Mouse (Mus musculus) forebrain, embryonic 12.5 days (tissue): ENCODE results near the gene Asic1. TPM values are rescaled to one million over a fixed set of nuclear protein-coding genes. Genes with fewer than 3 reads are reported as not detected.

Source experiments
- ATAC-seq: fragments of 200-750 bp; cut with Nextera tagmentation; 2 replicates; pipeline ENCODE4 v1.8.0; 2017; ENCODE audit warnings: moderate TSS enrichment; ENCODE audit not compliant: low FRiP score
- H3K27ac ChIP-seq: fragments of 300-500 bp; sonication (generic); 2 replicates; pipeline ENCODE4 v1.5.1; 2016; ENCODE audit warnings: mild to moderate bottlenecking
- H3K27me3 ChIP-seq: fragments of 300-500 bp; sonication (generic); 2 replicates; pipeline ENCODE4 v1.6.1; 2016; ENCODE audit warnings: mild to moderate bottlenecking
- H3K36me3 ChIP-seq: fragments of 300-500 bp; sonication (generic); replicated peaks from 2 replicates; pipeline ENCODE4 v1.6.1; 2016; ENCODE audit warnings: mild to moderate bottlenecking
- H3K4me1 ChIP-seq: fragments of 300-500 bp; sonication (generic); 2 replicates; pipeline ENCODE4 v1.6.1; 2016
- H3K4me2 ChIP-seq: fragments of 300-500 bp; sonication (generic); 2 replicates; pipeline ENCODE4 v1.6.1; 2016; ENCODE audit warnings: mild to moderate bottlenecking, moderate library complexity
- H3K4me3 ChIP-seq: fragments of 300-500 bp; sonication (generic); replicated peaks from 2 replicates; pipeline ENCODE4 v1.5.1; 2016; ENCODE audit warnings: mild to moderate bottlenecking
- H3K9ac ChIP-seq: fragments of 300-500 bp; sonication (generic); 2 replicates; pipeline ENCODE4 v1.6.1; 2016; ENCODE audit warnings: mild to moderate bottlenecking
- H3K9me3 ChIP-seq: fragments of 300-500 bp; sonication (generic); 2 replicates; pipeline ENCODE4 v1.6.1; 2016
- WGBS: fragments of 180-500 bp; shearing (Covaris S2); methylation state at CpG from one replicate; pipeline ENCODE4 v1.1.7; 2016; 5-methylcytosine and 5-hydroxymethylcytosine counted together
- polyA plus RNA-seq: library from polyadenylated mRNA; unstranded; fragments of >200 nt; fragmentation: Nextera tagmentation; extraction: Ambion mirVana; gene quantifications from 2 replicates; pipeline ENCODE4 v1.2.1, GENCODE M21; 2016

Gene Asic1
- polyA plus RNA-seq, 1 experiment from 2014 or later, result 14.7 TPM

GRCm38 (mm10) chr15:99727525-99727924, 57.4 kb downstream of the Asic1 start:
- Histone ChIP-seq H3K9ac (no peak overlapping the region), H3K4me2 (no peak overlapping the region), H3K27ac (no peak overlapping the region), H3K9me3 (peaks cover 4% of the 10 kb centered on the region; the same call in 1 of the 2 replicates), H3K36me3 (peaks cover 39% of the 10 kb centered on the region), H3K4me1 (peaks cover 33% of the 10 kb centered on the region), H3K27me3 (no peaks in the 10 kb centered on the region), H3K4me3 (no peak overlapping the region)
- no peak for ATAC-seq
- WGBS, result 94% methylated on average over 12 of the region's 12 CpGs

DNA sequence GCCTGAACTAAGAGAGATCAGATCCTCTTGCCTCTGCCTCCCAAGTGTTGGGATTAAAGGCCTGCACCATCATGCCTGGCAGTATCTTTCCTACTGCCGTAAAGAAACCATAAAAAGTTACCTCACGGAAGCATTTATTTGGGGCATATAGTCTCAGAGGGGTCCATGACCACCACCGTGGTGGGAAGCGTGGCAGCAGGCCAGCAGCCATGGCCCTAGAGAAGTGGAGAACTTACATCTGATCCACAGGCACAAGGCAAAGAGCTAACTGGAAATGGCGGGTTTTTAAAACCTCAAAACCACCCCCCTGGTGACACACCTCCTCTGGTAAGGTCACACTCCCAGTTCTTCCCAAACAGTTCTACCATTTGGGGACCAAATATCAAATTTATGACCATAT, 58.0 kb downstream of the Asic1 start:
- Histone ChIP-seq H3K9me3 (peaks cover 4% of the 10 kb centered on the region; the same call in 1 of the 2 replicates), H3K4me1 (peaks cover 29% of the 10 kb centered on the region), H3K9ac (no peak overlapping the region), H3K4me2 (no peak overlapping the region), H3K4me3 (no peak overlapping the region), H3K36me3 (peaks cover 42% of the 10 kb centered on the region), H3K27me3 (no peaks in the 10 kb centered on the region), H3K27ac (no peak overlapping the region)
- WGBS, result 96% methylated on average over 5 of the region's 5 CpGs
- no peak for ATAC-seq

DNA sequence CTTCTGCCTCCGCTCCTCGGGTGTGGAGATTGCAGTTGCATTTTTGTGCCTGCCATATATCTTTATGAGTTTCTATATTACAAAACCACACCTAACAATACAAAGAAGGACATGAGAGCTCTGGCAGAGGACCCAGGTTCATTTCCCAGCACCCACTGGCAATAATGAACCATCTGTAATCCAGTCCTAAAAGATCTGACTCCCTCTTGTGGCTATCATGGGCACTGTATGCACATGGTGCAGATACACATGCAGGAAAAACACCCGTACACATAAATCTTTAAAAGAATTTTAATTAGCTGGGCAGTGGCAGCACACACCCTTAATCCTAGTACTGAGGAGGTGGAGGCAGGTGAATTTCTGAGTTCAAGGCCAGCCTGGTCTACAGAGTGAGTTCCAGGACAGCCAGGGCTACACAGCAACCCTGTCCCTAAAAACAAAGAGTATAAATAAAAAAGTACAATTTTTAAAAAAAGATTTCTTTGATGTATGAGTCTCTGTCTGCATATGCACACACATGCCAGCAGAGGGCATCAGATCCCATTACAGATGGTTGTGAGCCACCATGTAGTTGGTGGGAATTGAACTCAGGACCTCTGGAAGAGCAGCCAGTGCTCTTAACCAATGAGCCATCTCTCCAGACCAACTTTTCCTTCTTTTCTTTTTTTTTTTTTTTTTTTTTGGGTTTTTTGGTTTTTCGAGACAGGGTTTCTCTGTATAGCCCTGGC, 59.1 kb downstream of the Asic1 start:
- Histone ChIP-seq H3K27me3 (no peaks in the 10 kb centered on the region), H3K9me3 (peaks cover 4% of the 10 kb centered on the region; the same call in 1 of the 2 replicates), H3K9ac (no peak overlapping the region), H3K4me1 (peaks cover 19% of the 10 kb centered on the region), H3K4me3 (no peak overlapping the region), H3K36me3 (peaks cover 43% of the 10 kb centered on the region), H3K4me2 (no peak overlapping the region), H3K27ac (no peak overlapping the region)
- 96% methylated on average over 4 of the region's 4 CpGs for WGBS
- ATAC-seq, result no peak

- Histone ChIP-seq H3K9me3 (peaks cover 4% of the 10 kb centered on the region; the same call in 1 of the 2 replicates), H3K27me3 (no peaks in the 10 kb centered on the region), H3K27ac (no peak overlapping the region), H3K4me3 (no peak overlapping the region), H3K4me1 (peaks cover 6% of the 10 kb centered on the region), H3K9ac (no peak overlapping the region), H3K4me2 (no peak overlapping the region), H3K36me3 (peaks cover 62% of the 10 kb centered on the region)
- 96% methylated on average over 2 of the region's 2 CpGs for WGBS
- no peak for ATAC-seq
Measured at GRCm38 (mm10) chr15:99731167-99731566, 61.0 kb downstream of the Asic1 start.

- peaks cover 4% of the 10 kb centered on the region; the same call in 1 of the 2 replicates for H3K9me3 ChIP-seq
- no peaks in the 10 kb centered on the region for H3K27me3 ChIP-seq
- peaks cover 68% of the 10 kb centered on the region for H3K36me3 ChIP-seq
- H3K4me2 ChIP-seq, result no peak overlapping the region
- H3K4me3 ChIP-seq, result no peak overlapping the region
- no peak overlapping the region for H3K27ac ChIP-seq
- WGBS, result 87% methylated on average over 3 of the region's 3 CpGs
- peaks cover under 1% of the 10 kb centered on the region for H3K4me1 ChIP-seq
- H3K9ac ChIP-seq, result no peak overlapping the region
- no peak for ATAC-seq
Measured at GRCm38 (mm10) chr15:99731678-99732077, 61.5 kb downstream of the Asic1 start.

GRCm38 (mm10) chr15:99733186-99733585, 63.0 kb downstream of the Asic1 start:
- no peak overlapping the region for H3K9ac ChIP-seq
- H3K36me3 ChIP-seq, result peaks cover 73% of the 10 kb centered on the region
- no peak overlapping the region for H3K4me2 ChIP-seq
- H3K9me3 ChIP-seq, result peaks cover 4% of the 10 kb centered on the region; the same call in 1 of the 2 replicates
- 96% methylated on average over 5 of the region's 5 CpGs for WGBS
- no peaks in the 10 kb centered on the region for H3K4me1 ChIP-seq
- ATAC-seq, result no peak
- H3K27me3 ChIP-seq, result no peaks in the 10 kb centered on the region
- H3K4me3 ChIP-seq, result no peak overlapping the region
- no peak overlapping the region for H3K27ac ChIP-seq

DNA sequence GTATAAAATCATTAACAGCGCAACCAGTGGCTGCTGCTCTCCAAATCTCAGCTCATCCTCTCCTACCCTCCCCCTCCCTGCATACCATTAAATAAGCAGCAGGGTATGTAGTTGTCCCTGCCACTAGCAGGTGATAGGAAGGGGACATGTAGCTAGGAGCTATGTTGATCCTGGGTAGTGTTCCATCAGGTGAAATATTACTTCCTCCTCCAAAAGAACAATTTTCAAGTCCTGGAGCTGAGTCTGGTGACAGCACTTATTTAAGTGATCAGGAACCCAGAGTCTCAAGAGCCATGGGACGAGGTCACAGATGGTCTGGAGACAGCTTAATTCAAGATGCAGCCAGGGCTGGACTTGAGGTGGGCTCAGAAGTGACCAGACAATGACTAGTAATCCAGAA, 65.5 kb downstream of the Asic1 start:
- ATAC-seq, result no peak
- peaks cover 81% of the 10 kb centered on the region for H3K36me3 ChIP-seq
- 91% methylated on average over 2 of the region's 2 CpGs for WGBS

GRCm38 (mm10) chr15:99736675-99737074, 66.5 kb downstream of the Asic1 start:
- ATAC-seq, result no peak
- 90% methylated on average over 11 of the region's 11 CpGs for whole genome bisulfite sequencing
- H3K36me3 ChIP-seq, result peaks cover 87% of the 10 kb centered on the region
- no peak overlapping the region for H3K27ac ChIP-seq
- H3K4me1 ChIP-seq, result no peaks in the 10 kb centered on the region
- H3K4me2 ChIP-seq, result no peak overlapping the region
- H3K9ac ChIP-seq, result no peak overlapping the region
- H3K27me3 ChIP-seq, result no peaks in the 10 kb centered on the region
- no peak overlapping the region for H3K4me3 ChIP-seq
- H3K9me3 ChIP-seq, result no peaks in the 10 kb centered on the region

More for the DNA sequence above, 65.5 kb downstream of the Asic1 start:
- no peaks in the 10 kb centered on the region for H3K27me3 ChIP-seq
- H3K9me3 ChIP-seq, result no peaks in the 10 kb centered on the region
- no peak overlapping the region for H3K4me3 ChIP-seq
- H3K9ac ChIP-seq, result no peak overlapping the region
- no peak overlapping the region for H3K4me2 ChIP-seq
- no peak overlapping the region for H3K27ac ChIP-seq
- no peaks in the 10 kb centered on the region for H3K4me1 ChIP-seq

- H3K4me3 ChIP-seq, result no peak overlapping the region
- no peaks in the 10 kb centered on the region for H3K27me3 ChIP-seq
- H3K4me2 ChIP-seq, result no peak overlapping the region
- H3K9ac ChIP-seq, result no peak overlapping the region
- H3K36me3 ChIP-seq, result peaks cover 86% of the 10 kb centered on the region
- no peaks in the 10 kb centered on the region for H3K4me1 ChIP-seq
- ATAC-seq, result no peak
- H3K9me3 ChIP-seq, result no peaks in the 10 kb centered on the region
- no peak overlapping the region for H3K27ac ChIP-seq
- WGBS, result 94% methylated on average over 4 of the region's 4 CpGs
Measured at GRCm38 (mm10) chr15:99740229-99740628, 70.1 kb downstream of the Asic1 start.

Other genes with a start within 250 kb of the Asic1 start
- gene Nckap5l, start 212.6 kb upstream of the Asic1 start, polyA plus RNA-seq, result 11.8 and 12.0 TPM in 2 replicates
- 21.5 and 25.0 TPM in 2 replicates for gene Bcdin3d, start 195.6 kb upstream of the Asic1 start, polyA plus RNA-seq
- 1.6 and 1.9 TPM in 2 replicates for gene Faim2, start 142.2 kb upstream of the Asic1 start, polyA plus RNA-seq
- not detected in 2 replicates for gene Aqp2, start 91.3 kb upstream of the Asic1 start, polyA plus RNA-seq
- gene Aqp5, start 79.6 kb upstream of the Asic1 start, polyA plus RNA-seq, result 0.22 and 0.69 TPM in 2 replicates
- gene Aqp6, start 69.0 kb upstream of the Asic1 start, polyA plus RNA-seq, result not detected in 2 replicates
- 230 and 251 TPM in 2 replicates for gene Racgap1, start 18.7 kb upstream of the Asic1 start, polyA plus RNA-seq
- 135 and 138 TPM in 2 replicates for gene Smarcd1, start 31.8 kb downstream of the Asic1 start, polyA plus RNA-seq
- gene Gm17349, start 35.1 kb downstream of the Asic1 start, polyA plus RNA-seq, result not detected in 2 replicates
- 0.57 and 0.72 TPM in 2 replicates for gene Gpd1, start 47.1 kb downstream of the Asic1 start, polyA plus RNA-seq
- 167 and 168 TPM in 2 replicates for gene Cox14, start 55.2 kb downstream of the Asic1 start, polyA plus RNA-seq
- 64.7 and 67.1 TPM in 2 replicates for gene Cers5, start 102.5 kb downstream of the Asic1 start, polyA plus RNA-seq
- 41.0 and 47.5 TPM in 2 replicates for gene Lima1, start 205.1 kb downstream of the Asic1 start, polyA plus RNA-seq